Mouse (Mus musculus): ENCODE measurements around the gene Cldn2.

The Cldn2 gene

GRCm38 (mm10) chrX:139807391-139807790 is 6.8 kb downstream of the Cldn2 start:
- in situ Hi-C loops (cut with MboI, MseI) = no loop called here

- in situ Hi-C loops (cut with MboI, MseI) = no loop called here
Measured at GRCm38 (mm10) chrX:139808085-139808484, 7.5 kb downstream of the Cldn2 start.

- in situ Hi-C loops (cut with MboI, MseI) = no loop called here
Measured at GRCm38 (mm10) chrX:139808501-139808900, 7.9 kb downstream of the Cldn2 start.

DNA sequence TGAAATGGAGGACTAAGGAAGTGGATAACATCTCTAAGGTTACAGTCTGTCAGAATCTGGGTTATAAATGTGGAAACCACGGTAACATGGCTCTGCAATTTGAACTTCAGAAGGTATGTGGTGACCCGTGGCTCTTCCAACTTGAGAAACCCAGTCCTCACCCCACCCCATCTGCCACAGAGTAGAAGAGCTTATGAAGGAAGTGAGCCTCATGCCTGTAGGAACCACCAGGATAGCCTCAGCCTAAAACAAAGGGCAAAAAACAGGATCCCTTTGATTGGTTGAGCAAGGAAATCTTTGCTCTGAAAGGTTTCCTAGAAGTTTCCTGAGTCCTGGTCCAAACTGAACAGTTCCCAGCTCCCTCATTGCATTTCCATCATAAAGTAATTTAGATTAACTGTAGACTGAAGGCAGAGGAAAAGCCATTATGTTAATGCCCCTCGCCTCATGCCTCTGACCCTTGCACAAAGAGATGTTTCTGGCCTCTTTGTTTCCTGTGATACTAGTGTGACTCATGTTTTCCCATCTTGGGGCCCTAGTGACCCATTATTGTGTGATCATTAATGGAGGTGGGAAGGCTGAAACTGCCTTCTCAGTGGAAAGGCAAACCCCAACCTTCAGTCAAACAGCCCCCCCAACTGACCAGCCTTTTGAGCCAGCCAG is 12.1 kb downstream of the Cldn2 start:
- in situ Hi-C loops (cut with MboI, MseI) = no loop called here

- in situ Hi-C loops (cut with MboI, MseI) = no loop called here
Measured at GRCm38 (mm10) chrX:139813299-139814002, 12.8 kb downstream of the Cldn2 start.

DNA sequence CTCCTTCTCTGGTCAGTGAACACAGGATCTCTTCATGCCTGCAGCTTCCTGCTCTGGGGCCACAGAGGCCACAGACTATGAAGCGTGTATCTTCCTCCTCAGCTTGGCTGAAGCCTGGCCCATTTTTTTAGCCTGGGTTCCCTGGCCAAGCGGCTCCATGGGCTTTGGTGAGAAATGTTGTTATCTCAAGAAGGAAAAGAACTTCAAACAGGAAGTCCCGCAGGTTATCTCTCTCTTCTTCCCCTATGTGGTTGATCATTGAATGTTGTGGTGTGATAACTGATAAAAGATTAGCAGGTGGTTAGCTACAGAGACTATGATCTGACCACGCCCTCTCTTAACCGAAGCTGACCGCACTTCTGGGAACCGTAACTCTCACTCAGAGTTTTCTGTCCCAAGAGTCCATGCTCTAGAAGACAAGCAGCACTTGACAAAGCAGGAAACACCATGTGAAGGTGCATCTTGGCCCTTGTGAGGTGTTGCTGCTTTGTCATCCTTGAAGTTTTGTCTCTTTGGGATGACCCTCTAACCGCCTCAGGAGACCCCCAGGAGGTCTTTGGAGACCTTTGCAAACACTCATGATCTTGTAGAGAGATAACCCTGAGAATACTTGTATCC is 13.5 kb downstream of the Cldn2 start:
- in situ Hi-C loops (cut with MboI, MseI) = no loop called here

DNA sequence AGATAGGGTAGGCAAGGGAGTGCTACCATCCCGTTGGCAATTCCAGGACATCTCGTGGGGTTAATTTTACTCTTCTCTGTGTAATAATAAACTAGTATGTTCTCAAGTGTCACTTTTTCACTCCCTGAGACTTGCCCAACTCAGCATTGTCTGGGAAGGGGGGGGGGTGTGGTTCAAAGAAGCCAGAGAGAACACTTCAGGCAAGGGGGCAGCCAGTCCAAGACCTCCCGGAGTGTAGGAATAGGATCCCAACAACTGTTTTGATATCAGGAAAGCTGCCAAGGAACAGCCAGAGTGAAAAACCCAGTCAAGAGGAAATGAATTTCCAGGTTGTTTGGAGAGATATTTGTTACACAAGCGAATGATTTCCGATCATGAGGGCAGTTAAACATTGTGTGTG is 14.6 kb downstream of the Cldn2 start:
- in situ Hi-C loops (cut with MboI, MseI) = no loop called here

GRCm38 (mm10) chrX:139825402-139825801 is 24.8 kb downstream of the Cldn2 start:
- in situ Hi-C loops (cut with MboI, MseI) = no loop called here

- in situ Hi-C loops (cut with MboI, MseI) = no loop called here
Measured at GRCm38 (mm10) chrX:139826926-139827325, 26.3 kb downstream of the Cldn2 start.

DNA sequence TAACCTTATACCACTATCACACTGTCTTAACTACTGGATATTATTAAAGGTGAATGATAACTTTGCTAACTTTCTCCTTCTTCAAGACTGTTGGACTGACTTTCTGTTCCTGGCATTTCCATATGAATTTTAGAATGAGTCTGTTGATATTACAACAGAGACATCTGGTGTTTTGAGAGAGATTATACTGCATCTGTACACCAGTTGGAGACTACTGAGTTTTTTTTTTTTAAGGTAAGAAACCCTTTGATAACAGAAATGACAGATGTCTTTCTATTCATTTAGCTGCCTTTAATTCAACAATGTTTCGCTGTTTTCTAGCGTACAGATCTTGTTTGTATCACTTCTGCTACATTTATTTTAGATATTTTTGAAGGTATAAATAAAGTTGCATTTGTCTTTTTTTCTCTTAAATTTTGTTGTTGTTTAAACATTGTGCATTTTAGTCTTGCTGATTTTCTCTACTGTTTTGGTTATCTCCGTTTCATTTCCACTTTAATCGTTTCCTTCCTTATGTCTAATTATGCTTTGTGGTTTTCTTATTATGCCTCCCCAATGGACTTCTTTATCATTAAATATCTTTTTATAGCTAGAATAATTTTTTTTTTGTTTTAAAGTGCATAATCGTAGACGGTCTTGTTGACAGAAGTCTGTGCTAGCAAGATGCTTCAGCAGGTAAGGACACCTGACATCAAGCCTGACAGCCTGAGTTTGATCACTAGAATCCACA is 27.9 kb downstream of the Cldn2 start:
- in situ Hi-C loops (cut with MboI, MseI) = no loop called here

- in situ Hi-C loops (cut with MboI, MseI) = loop anchor here (5.0 kb wide), 1 partner anchor 55 kb away; no protein-coding TSS in a partner anchor
Measured at GRCm38 (mm10) chrX:139832464-139832863, 31.8 kb downstream of the Cldn2 start.

GRCm38 (mm10) chrX:139839057-139839456 is 38.4 kb downstream of the Cldn2 start:
- in situ Hi-C loops (cut with MboI, MseI) = no loop called here

DNA sequence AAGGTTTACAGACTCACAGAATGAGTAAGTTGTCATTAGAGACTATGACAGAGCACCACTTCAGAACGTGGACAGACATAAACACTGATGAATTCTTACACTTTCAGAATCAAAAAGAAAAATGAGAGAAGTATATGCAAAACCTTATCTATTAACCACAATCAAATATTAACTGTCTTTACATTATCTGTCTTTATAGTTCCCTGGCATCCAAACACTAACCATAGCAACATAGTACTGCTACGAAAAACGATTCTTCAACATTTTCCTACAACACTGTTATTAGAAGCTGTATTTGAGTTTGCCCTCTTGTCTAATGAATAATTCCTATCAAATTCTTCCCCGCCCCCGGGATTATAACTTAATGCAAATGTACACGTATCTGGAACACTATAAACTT is 40.5 kb downstream of the Cldn2 start:
- in situ Hi-C loops (cut with MboI, MseI) = no loop called here

DNA sequence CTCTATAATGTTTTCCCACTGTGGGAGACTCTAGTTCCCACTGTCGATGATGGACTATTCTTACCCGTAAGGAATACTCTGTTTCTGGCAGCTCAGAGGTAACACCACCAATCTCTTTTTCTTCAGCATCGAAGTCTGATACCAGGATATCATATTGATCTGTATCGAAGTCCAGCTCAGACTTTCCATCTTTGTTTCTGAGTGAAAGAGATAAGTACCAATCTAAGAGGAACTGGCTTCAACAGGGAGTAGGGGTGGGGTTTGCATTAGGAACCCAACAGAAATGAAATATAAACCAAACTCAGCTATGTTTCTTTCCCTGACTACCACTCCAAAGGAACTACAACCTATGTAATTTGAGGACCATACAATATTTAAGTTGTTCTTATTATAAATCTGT is 54.2 kb downstream of the Cldn2 start:
- in situ Hi-C loops (cut with MboI, MseI) = no loop called here

DNA sequence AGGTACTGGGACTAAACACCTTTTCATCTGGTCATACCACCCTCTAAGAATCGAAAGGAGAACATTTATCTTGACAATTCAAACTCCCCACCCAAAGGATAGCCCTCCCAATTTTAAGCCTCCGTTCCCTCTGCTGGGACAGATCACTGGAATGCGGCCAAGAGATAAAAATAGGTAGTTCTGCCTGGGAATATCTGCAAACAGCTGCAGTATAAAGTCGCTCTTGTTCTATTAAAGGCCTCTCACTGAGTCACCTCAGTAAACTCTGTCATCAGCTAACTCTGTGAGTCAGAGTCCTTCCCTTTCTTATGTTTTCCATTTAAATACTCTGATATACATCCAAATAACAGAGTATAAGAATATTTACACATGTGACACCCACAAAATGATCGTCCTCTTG is 58.8 kb downstream of the Cldn2 start:
- in situ Hi-C loops (cut with MboI, MseI) = no loop called here
